Mouse (Mus musculus): ENCODE results near the gene Amotl1. TPM values are rescaled to one million over a fixed set of nuclear protein-coding genes. Genes with fewer than 3 reads are reported as not detected.

The Amotl1 gene
- total and polyA plus RNA-seq, 2 experiments: 4.0 to 5.0 TPM

- H3K36me3 ChIP-seq (ENCODE audit: control insufficient read depth, insufficient read depth, low read length): no peaks in the 10 kb centered on the region
- no peak overlapping the region for H3K4me3 ChIP-seq (ENCODE audit: insufficient read depth, low read depth, low read length)
- H3K4me1 ChIP-seq (ENCODE audit: control insufficient read depth, insufficient read depth, low read length): no peaks in the 10 kb centered on the region
- no peak overlapping the region for H3K27ac ChIP-seq (replicated peaks; ENCODE audit: insufficient read depth, low read depth, low read length)
- no peaks in the 10 kb centered on the region for H3K79me2 ChIP-seq (ENCODE audit: control insufficient read depth, insufficient read depth, low read length)
- WGBS: 51% methylated on average over 5 of the region's 5 CpGs
- no peaks in the 10 kb centered on the region for H3K27me3 ChIP-seq (ENCODE audit: control insufficient read depth, insufficient read depth, low read length)
- DNase-seq (ENCODE audit: extremely low read depth, low read depth, low spot score): no peak
- no peak overlapping the region for H3K9ac ChIP-seq (ENCODE audit: low read depth, low read length)
- TF ChIP-seq CTCF (IDR thresholded peaks at IDR 0.05; ENCODE audit: low read depth, low read length) (no peak), POLR2A (IDR thresholded peaks at IDR 0.05; ENCODE audit: extremely low read depth, insufficient read depth, low read length) (no peak)
Measured at GRCm38 (mm10) chr9:14631729-14632128, 13.1 kb downstream of the Amotl1 start.

GRCm38 (mm10) chr9:14627525-14627924 is 17.3 kb downstream of the Amotl1 start:
- Histone ChIP-seq H3K9ac (ENCODE audit: low read depth, low read length) (no peak overlapping the region), H3K36me3 (ENCODE audit: control insufficient read depth, insufficient read depth, low read length) (no peaks in the 10 kb centered on the region), H3K27me3 (ENCODE audit: control insufficient read depth, insufficient read depth, low read length) (no peaks in the 10 kb centered on the region), H3K4me1 (ENCODE audit: control insufficient read depth, insufficient read depth, low read length) (no peaks in the 10 kb centered on the region), H3K79me2 (ENCODE audit: control insufficient read depth, insufficient read depth, low read length) (no peaks in the 10 kb centered on the region), H3K4me3 (ENCODE audit: insufficient read depth, low read depth, low read length) (no peak overlapping the region), H3K27ac (replicated peaks; ENCODE audit: insufficient read depth, low read depth, low read length) (no peak overlapping the region)
- TF ChIP-seq CTCF (IDR thresholded peaks at IDR 0.05; ENCODE audit: low read depth, low read length): no peak
- no peak for TF ChIP-seq POLR2A (IDR thresholded peaks at IDR 0.05; ENCODE audit: extremely low read depth, insufficient read depth, low read length)
- WGBS: 63% methylated on average over 2 of the region's 2 CpGs
- DNase-seq (ENCODE audit: extremely low read depth, low read depth, low spot score): no peak

- Histone ChIP-seq H3K4me1 (ENCODE audit: control insufficient read depth, insufficient read depth, low read length) (no peaks in the 10 kb centered on the region), H3K79me2 (ENCODE audit: control insufficient read depth, insufficient read depth, low read length) (no peaks in the 10 kb centered on the region), H3K36me3 (ENCODE audit: control insufficient read depth, insufficient read depth, low read length) (no peaks in the 10 kb centered on the region), H3K4me3 (ENCODE audit: insufficient read depth, low read depth, low read length) (no peak overlapping the region), H3K27ac (replicated peaks; ENCODE audit: insufficient read depth, low read depth, low read length) (no peak overlapping the region), H3K9ac (ENCODE audit: low read depth, low read length) (no peak overlapping the region), H3K27me3 (ENCODE audit: control insufficient read depth, insufficient read depth, low read length) (no peaks in the 10 kb centered on the region)
- TF ChIP-seq CTCF (IDR thresholded peaks at IDR 0.05; ENCODE audit: low read depth, low read length) (no peak), POLR2A (IDR thresholded peaks at IDR 0.05; ENCODE audit: extremely low read depth, insufficient read depth, low read length) (no peak)
- no peak for DNase-seq (ENCODE audit: extremely low read depth, low read depth, low spot score)
- WGBS: 85% methylated on average over 3 of the region's 3 CpGs
Measured at GRCm38 (mm10) chr9:14625961-14626360, 18.9 kb downstream of the Amotl1 start.

GRCm38 (mm10) chr9:14625024-14625423 is 19.8 kb downstream of the Amotl1 start:
- H3K4me1 ChIP-seq (ENCODE audit: control insufficient read depth, insufficient read depth, low read length): no peaks in the 10 kb centered on the region
- 35% methylated on average over 3 of the region's 3 CpGs for WGBS
- no peaks in the 10 kb centered on the region for H3K36me3 ChIP-seq (ENCODE audit: control insufficient read depth, insufficient read depth, low read length)
- no peak overlapping the region for H3K4me3 ChIP-seq (ENCODE audit: insufficient read depth, low read depth, low read length)
- no peaks in the 10 kb centered on the region for H3K27me3 ChIP-seq (ENCODE audit: control insufficient read depth, insufficient read depth, low read length)
- H3K27ac ChIP-seq (replicated peaks; ENCODE audit: insufficient read depth, low read depth, low read length): no peak overlapping the region
- H3K9ac ChIP-seq (ENCODE audit: low read depth, low read length): no peak overlapping the region
- TF ChIP-seq CTCF (IDR thresholded peaks at IDR 0.05; ENCODE audit: low read depth, low read length) (no peak), POLR2A (IDR thresholded peaks at IDR 0.05; ENCODE audit: extremely low read depth, insufficient read depth, low read length) (no peak)
- no peak for DNase-seq (ENCODE audit: extremely low read depth, low read depth, low spot score)
- no peaks in the 10 kb centered on the region for H3K79me2 ChIP-seq (ENCODE audit: control insufficient read depth, insufficient read depth, low read length)

- Histone ChIP-seq H3K4me3 (ENCODE audit: insufficient read depth, low read depth, low read length) (no peak overlapping the region), H3K27me3 (ENCODE audit: control insufficient read depth, insufficient read depth, low read length) (no peaks in the 10 kb centered on the region), H3K9ac (ENCODE audit: low read depth, low read length) (no peak overlapping the region), H3K4me1 (ENCODE audit: control insufficient read depth, insufficient read depth, low read length) (no peaks in the 10 kb centered on the region), H3K27ac (replicated peaks; ENCODE audit: insufficient read depth, low read depth, low read length) (no peak overlapping the region), H3K36me3 (ENCODE audit: control insufficient read depth, insufficient read depth, low read length) (no peaks in the 10 kb centered on the region), H3K79me2 (ENCODE audit: control insufficient read depth, insufficient read depth, low read length) (no peaks in the 10 kb centered on the region)
- 55% methylated on average over 4 of the region's 4 CpGs for WGBS
- no peak for TF ChIP-seq POLR2A (IDR thresholded peaks at IDR 0.05; ENCODE audit: extremely low read depth, insufficient read depth, low read length)
- TF ChIP-seq CTCF (IDR thresholded peaks at IDR 0.05; ENCODE audit: low read depth, low read length): no peak
- no peak for DNase-seq (ENCODE audit: extremely low read depth, low read depth, low spot score)
Measured at GRCm38 (mm10) chr9:14623928-14624327, 20.9 kb downstream of the Amotl1 start.

- Histone ChIP-seq H3K79me2 (ENCODE audit: control insufficient read depth, insufficient read depth, low read length) (no peaks in the 10 kb centered on the region), H3K36me3 (ENCODE audit: control insufficient read depth, insufficient read depth, low read length) (no peaks in the 10 kb centered on the region), H3K9ac (ENCODE audit: low read depth, low read length) (no peak overlapping the region), H3K4me1 (ENCODE audit: control insufficient read depth, insufficient read depth, low read length) (no peaks in the 10 kb centered on the region), H3K27ac (replicated peaks; ENCODE audit: insufficient read depth, low read depth, low read length) (no peak overlapping the region), H3K27me3 (ENCODE audit: control insufficient read depth, insufficient read depth, low read length) (no peaks in the 10 kb centered on the region), H3K4me3 (ENCODE audit: insufficient read depth, low read depth, low read length) (no peak overlapping the region)
- WGBS: 59% methylated on average over 5 of the region's 5 CpGs
- TF ChIP-seq CTCF (IDR thresholded peaks at IDR 0.05; ENCODE audit: low read depth, low read length) (no peak), POLR2A (IDR thresholded peaks at IDR 0.05; ENCODE audit: extremely low read depth, insufficient read depth, low read length) (no peak)
- DNase-seq (ENCODE audit: extremely low read depth, low read depth, low spot score): no peak
Measured at GRCm38 (mm10) chr9:14623250-14623649, 21.6 kb downstream of the Amotl1 start.

Data from liver, adult 2 months (tissue).